Mouse (Mus musculus) cortical plate, adult 2 months (tissue): ENCODE results near the gene Tmem51.

Source experiments
- CTCF ChIP-seq: fragments of 200-500 bp; IDR thresholded peaks from 2 replicates; pipeline ENCODE4 v1.5.1; 2011; ENCODE audit warnings: mild to moderate bottlenecking, control low read depth, low read length; ENCODE audit not compliant: insufficient read depth; ENCODE audit errors: extremely low read depth
- POLR2A ChIP-seq: fragments of 200-500 bp; IDR thresholded peaks from 2 replicates; pipeline ENCODE4 v1.6.1; 2011; ENCODE audit warnings: mild to moderate bottlenecking, low read length, control low read depth; ENCODE audit not compliant: insufficient read depth; ENCODE audit errors: extremely low read depth

DNA sequence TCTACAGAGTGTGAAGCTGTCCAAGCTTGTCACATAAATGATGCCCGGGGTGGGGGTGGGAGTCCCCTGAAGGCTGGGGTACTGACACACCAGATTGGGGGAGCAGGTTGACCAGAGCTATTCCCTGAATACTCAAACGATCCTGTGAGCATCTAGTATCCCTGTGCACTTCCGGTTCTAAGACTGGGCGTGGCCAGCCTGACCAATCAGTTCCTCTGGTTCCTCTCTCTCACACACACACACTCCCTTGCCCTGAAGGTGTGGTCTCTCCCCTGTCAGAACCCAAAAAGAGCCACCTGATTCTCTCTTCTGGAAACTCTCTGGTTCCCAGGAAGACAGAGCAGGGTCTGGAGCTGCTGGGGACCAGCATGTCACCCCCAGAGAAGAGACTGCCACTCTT lies 30.8 kb downstream of the Tmem51 start:
- TF ChIP-seq CTCF (no peak), POLR2A (no peak)
